Mouse (Mus musculus): ENCODE results near the gene Hsph1. TPM values are rescaled to one million over a fixed set of nuclear protein-coding genes. Genes with fewer than 3 reads are reported as not detected.

Gene Hsph1
- 126 and 150 TPM in 2 replicates for polyA plus RNA-seq (2014; fragmentation: Nextera tagmentation; extraction: Ambion mirVana)

- WGBS: under 1% methylated on average over 60 of the region's 60 CpGs
- H3K4me1 ChIP-seq (ENCODE audit: control insufficient read depth, insufficient read depth, low read length): peaks cover 9% of the 10 kb centered on the region
- peak within 1 kb of the TSS; percentile 56 for H3K4me3 ChIP-seq (ENCODE audit: low read depth, low read length)
- peak within 1 kb of the TSS; percentile 67 for H3K9ac ChIP-seq (ENCODE audit: low read length)
- peaks cover 7% of the 10 kb centered on the region; the same call in 1 of the 2 replicates for H3K36me3 ChIP-seq (ENCODE audit: control insufficient read depth, insufficient read depth, low read length)
- ATAC-seq (ENCODE audit: insufficient number of reproducible peaks, low FRiP score, low TSS enrichment, low read depth): peak; percentile 99
- peak; percentile 99 for DNase-seq (ENCODE audit: low spot score)
- H3K27ac ChIP-seq (replicated peaks; ENCODE audit: low read depth, low read length): peak within 1 kb of the TSS; percentile 61
- H3K4me2 ChIP-seq (ENCODE audit: low read depth, severe bottlenecking): peak within 1 kb of the TSS; percentile 65
- no peaks in the 10 kb centered on the region for H3K9me3 ChIP-seq (ENCODE audit: control insufficient read depth, low read length)
- no peaks in the 10 kb centered on the region for H3K27me3 ChIP-seq (ENCODE audit: control insufficient read depth, insufficient read depth, low read length)
Observed at GRCm38 (mm10) chr5:149636075-149636920, at the start of gene Hsph1. Hsph1 (minus strand) TSS chr5:149636376.

GRCm38 (mm10) chr5:149680946-149681345, 44.8 kb upstream of the Hsph1 start:
- H3K36me3 ChIP-seq (ENCODE audit: control insufficient read depth, insufficient read depth, low read length): no peaks in the 10 kb centered on the region
- no peak for DNase-seq (ENCODE audit: low spot score)
- ATAC-seq (ENCODE audit: insufficient number of reproducible peaks, low FRiP score, low TSS enrichment, low read depth): no peak
- 47% methylated on average over 5 of the region's 5 CpGs for whole genome bisulfite sequencing
- no peaks in the 10 kb centered on the region for H3K9me3 ChIP-seq (ENCODE audit: control insufficient read depth, low read length)
- no peak overlapping the region for H3K4me2 ChIP-seq (ENCODE audit: low read depth, severe bottlenecking)
- no peak overlapping the region for H3K4me3 ChIP-seq (ENCODE audit: low read depth, low read length)
- no peak overlapping the region for H3K9ac ChIP-seq (ENCODE audit: low read length)
- H3K27me3 ChIP-seq (ENCODE audit: control insufficient read depth, insufficient read depth, low read length): no peaks in the 10 kb centered on the region
- no peak overlapping the region for H3K27ac ChIP-seq (replicated peaks; ENCODE audit: low read depth, low read length)
- peaks cover 6% of the 10 kb centered on the region; the same call in 1 of the 2 replicates for H3K4me1 ChIP-seq (ENCODE audit: control insufficient read depth, insufficient read depth, low read length)

GRCm38 (mm10) chr5:149679886-149680285, 43.7 kb upstream of the Hsph1 start:
- Histone ChIP-seq H3K4me1 (ENCODE audit: control insufficient read depth, insufficient read depth, low read length) (peaks cover 9% of the 10 kb centered on the region; the same call in 1 of the 2 replicates), H3K9ac (ENCODE audit: low read length) (no peak overlapping the region), H3K27ac (replicated peaks; ENCODE audit: low read depth, low read length) (no peak overlapping the region), H3K36me3 (ENCODE audit: control insufficient read depth, insufficient read depth, low read length) (no peaks in the 10 kb centered on the region), H3K9me3 (ENCODE audit: control insufficient read depth, low read length) (no peaks in the 10 kb centered on the region), H3K4me2 (ENCODE audit: low read depth, severe bottlenecking) (no peak overlapping the region), H3K4me3 (ENCODE audit: low read depth, low read length) (no peak overlapping the region), H3K27me3 (ENCODE audit: control insufficient read depth, insufficient read depth, low read length) (no peaks in the 10 kb centered on the region)
- ATAC-seq (ENCODE audit: insufficient number of reproducible peaks, low FRiP score, low TSS enrichment, low read depth): no peak
- 51% methylated on average over 7 of the region's 7 CpGs for WGBS
- DNase-seq (ENCODE audit: low spot score): no peak

GRCm38 (mm10) chr5:149679362-149679761, 43.2 kb upstream of the Hsph1 start:
- no peaks in the 10 kb centered on the region for H3K36me3 ChIP-seq (ENCODE audit: control insufficient read depth, insufficient read depth, low read length)
- peaks cover 9% of the 10 kb centered on the region; the same call in 1 of the 2 replicates for H3K4me1 ChIP-seq (ENCODE audit: control insufficient read depth, insufficient read depth, low read length)
- no peak overlapping the region for H3K27ac ChIP-seq (replicated peaks; ENCODE audit: low read depth, low read length)
- ATAC-seq (ENCODE audit: insufficient number of reproducible peaks, low FRiP score, low TSS enrichment, low read depth) (no peak), DNase-seq (ENCODE audit: low spot score) (peak; percentile 52)
- H3K9ac ChIP-seq (ENCODE audit: low read length): peak overlapping the region; percentile 85
- H3K27me3 ChIP-seq (ENCODE audit: control insufficient read depth, insufficient read depth, low read length): no peaks in the 10 kb centered on the region
- peak overlapping the region; percentile 94 for H3K4me2 ChIP-seq (ENCODE audit: low read depth, severe bottlenecking)
- 8% methylated on average over 12 of the region's 12 CpGs for WGBS
- peak overlapping the region; percentile 80 for H3K4me3 ChIP-seq (ENCODE audit: low read depth, low read length)
- no peaks in the 10 kb centered on the region for H3K9me3 ChIP-seq (ENCODE audit: control insufficient read depth, low read length)

GRCm38 (mm10) chr5:149678990-149679348, 42.8 kb upstream of the Hsph1 start:
- Histone ChIP-seq H3K9ac (ENCODE audit: low read length) (peak overlapping the region; percentile 85), H3K27ac (replicated peaks; ENCODE audit: low read depth, low read length) (no peak overlapping the region), H3K9me3 (ENCODE audit: control insufficient read depth, low read length) (no peaks in the 10 kb centered on the region), H3K36me3 (ENCODE audit: control insufficient read depth, insufficient read depth, low read length) (no peaks in the 10 kb centered on the region), H3K4me3 (ENCODE audit: low read depth, low read length) (peak overlapping the region; percentile 80), H3K4me1 (ENCODE audit: control insufficient read depth, insufficient read depth, low read length) (peaks cover 9% of the 10 kb centered on the region; the same call in 1 of the 2 replicates), H3K27me3 (ENCODE audit: control insufficient read depth, insufficient read depth, low read length) (no peaks in the 10 kb centered on the region), H3K4me2 (ENCODE audit: low read depth, severe bottlenecking) (peak overlapping the region; percentile 94)
- 3% methylated on average over 15 of the region's 15 CpGs for WGBS
- ATAC-seq (ENCODE audit: insufficient number of reproducible peaks, low FRiP score, low TSS enrichment, low read depth): peak; percentile 53
- no peak for DNase-seq (ENCODE audit: low spot score)

- H3K27ac ChIP-seq (replicated peaks; ENCODE audit: low read depth, low read length): peak within 1 kb of the TSS; percentile 85; the same call in 1 of the 2 replicates
- no peaks in the 10 kb centered on the region for H3K9me3 ChIP-seq (ENCODE audit: control insufficient read depth, low read length)
- peak; percentile 89 for DNase-seq (ENCODE audit: low spot score)
- under 1% methylated on average over 70 of the region's 106 CpGs for WGBS
- ATAC-seq (ENCODE audit: insufficient number of reproducible peaks, low FRiP score, low TSS enrichment, low read depth): peak; percentile 92
- H3K4me3 ChIP-seq (ENCODE audit: low read depth, low read length): peak within 1 kb of the TSS; percentile 80
- peak within 1 kb of the TSS; percentile 94 for H3K4me2 ChIP-seq (ENCODE audit: low read depth, severe bottlenecking)
- H3K4me1 ChIP-seq (ENCODE audit: control insufficient read depth, insufficient read depth, low read length): peaks cover 12% of the 10 kb centered on the region; the same call in 1 of the 2 replicates
- H3K36me3 ChIP-seq (ENCODE audit: control insufficient read depth, insufficient read depth, low read length): no peaks in the 10 kb centered on the region
- no peaks in the 10 kb centered on the region for H3K27me3 ChIP-seq (ENCODE audit: control insufficient read depth, insufficient read depth, low read length)
- H3K9ac ChIP-seq (ENCODE audit: low read length): peak within 1 kb of the TSS; percentile 85
Observed at GRCm38 (mm10) chr5:149678100-149678989, 42.2 kb upstream of the Hsph1 start, which contains the start of gene B3glct. B3glct (plus strand) TSS chr5:149678230.

- no peaks in the 10 kb centered on the region for H3K9me3 ChIP-seq (ENCODE audit: control insufficient read depth, low read length)
- no peaks in the 10 kb centered on the region for H3K36me3 ChIP-seq (ENCODE audit: control insufficient read depth, insufficient read depth, low read length)
- no peak overlapping the region for H3K4me2 ChIP-seq (ENCODE audit: low read depth, severe bottlenecking)
- H3K4me3 ChIP-seq (ENCODE audit: low read depth, low read length): no peak overlapping the region
- DNase-seq (ENCODE audit: low spot score) (no peak), ATAC-seq (ENCODE audit: insufficient number of reproducible peaks, low FRiP score, low TSS enrichment, low read depth) (no peak)
- H3K27me3 ChIP-seq (ENCODE audit: control insufficient read depth, insufficient read depth, low read length): no peaks in the 10 kb centered on the region
- H3K9ac ChIP-seq (ENCODE audit: low read length): no peak overlapping the region
- no peak overlapping the region for H3K27ac ChIP-seq (replicated peaks; ENCODE audit: low read depth, low read length)
- peaks cover 12% of the 10 kb centered on the region; the same call in 1 of the 2 replicates for H3K4me1 ChIP-seq (ENCODE audit: control insufficient read depth, insufficient read depth, low read length)
- WGBS: 89% methylated on average over 3 of the region's 3 CpGs
Observed at GRCm38 (mm10) chr5:149677196-149677595, 41.0 kb upstream of the Hsph1 start.

- Histone ChIP-seq H3K36me3 (ENCODE audit: control insufficient read depth, insufficient read depth, low read length) (no peaks in the 10 kb centered on the region), H3K4me1 (ENCODE audit: control insufficient read depth, insufficient read depth, low read length) (no peaks in the 10 kb centered on the region), H3K4me3 (ENCODE audit: low read depth, low read length) (no peak overlapping the region), H3K27me3 (ENCODE audit: control insufficient read depth, insufficient read depth, low read length) (no peaks in the 10 kb centered on the region), H3K4me2 (ENCODE audit: low read depth, severe bottlenecking) (no peak overlapping the region), H3K9me3 (ENCODE audit: control insufficient read depth, low read length) (no peaks in the 10 kb centered on the region), H3K9ac (ENCODE audit: low read length) (no peak overlapping the region), H3K27ac (replicated peaks; ENCODE audit: low read depth, low read length) (no peak overlapping the region)
- no peak for ATAC-seq (ENCODE audit: insufficient number of reproducible peaks, low FRiP score, low TSS enrichment, low read depth)
- 79% methylated on average over 5 of the region's 5 CpGs for WGBS
- DNase-seq (ENCODE audit: low spot score): no peak
Observed at GRCm38 (mm10) chr5:149663417-149663816, 27.2 kb upstream of the Hsph1 start.

All from limb, embryonic 11.5 days (tissue).